In the genomic region with DNA sequence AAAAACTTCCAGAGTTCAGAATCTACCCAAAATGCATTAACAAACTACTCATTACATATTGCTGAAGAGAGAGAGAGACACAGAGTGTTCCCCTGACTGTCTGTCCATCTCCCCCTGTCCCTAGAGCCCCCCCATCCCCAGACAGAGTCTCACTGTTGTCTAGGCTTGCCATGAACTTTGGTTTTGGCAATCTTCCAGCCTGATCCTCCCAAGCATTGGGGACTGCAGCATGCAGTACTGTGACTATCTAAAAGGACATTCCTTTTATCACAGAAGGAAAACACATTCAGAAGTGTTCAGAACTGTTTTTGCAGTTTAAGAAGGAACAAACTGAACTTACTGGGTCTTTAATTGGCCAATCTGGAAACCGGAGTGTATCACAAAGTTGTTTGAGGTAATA, we compare ENCODE assay signal across 27 mouse cellular contexts.
DNase-seq lines count a peak whose midpoint lies in the region; ATAC-seq lines count a peak whose summit lies in the region.
"Had no signal": no experiment of that assay in that cellular context is flagged by ENCODE, and none has a peak within 500 bp of the region (broad histone marks: within the 10 kb centered on the region; RNA-seq: fewer than 3 reads in every experiment).

No protein-coding gene starts in this region.

- no peak overlapping the region for H3K9ac ChIP-seq in midbrain, embryonic 14.5 days (replicated peaks; ENCODE audit: low read length)
- H3K9ac ChIP-seq in midbrain, embryonic 11.5 days (ENCODE audit: low read length), result no peak overlapping the region
- H3K9ac ChIP-seq: heart, embryonic 12.5 days; intestine, embryonic 15.5 days; liver, embryonic 12.5 days; liver, postnatal 0 days; midbrain, embryonic 12.5 days had no signal

- H3K9me3 ChIP-seq in midbrain, embryonic 14.5 days (ENCODE audit: control insufficient read depth, low read length), result no peaks in the 10 kb centered on the region
- no peaks in the 10 kb centered on the region for H3K9me3 ChIP-seq in midbrain, embryonic 11.5 days (ENCODE audit: control insufficient read depth, low read length)
- H3K9me3 ChIP-seq: heart, embryonic 12.5 days; hindbrain, embryonic 10.5 days; intestine, embryonic 15.5 days; liver, embryonic 12.5 days; midbrain, embryonic 12.5 days had no signal

- H3K27me3 ChIP-seq in midbrain, embryonic 14.5 days (ENCODE audit: control insufficient read depth, insufficient read depth, low read length), result no peaks in the 10 kb centered on the region
- H3K27me3 ChIP-seq in midbrain, embryonic 11.5 days (ENCODE audit: control insufficient read depth, insufficient read depth, low read length), result no peaks in the 10 kb centered on the region
- H3K27me3 ChIP-seq: heart, embryonic 12.5 days; intestine, embryonic 15.5 days; liver, embryonic 12.5 days; midbrain, embryonic 12.5 days had no signal

- WGBS in midbrain, embryonic 14.5 days, result 94% methylated on average over 1 of the region's 1 CpGs
- WGBS in midbrain, embryonic 11.5 days, result 100% methylated on average over 1 of the region's 1 CpGs

- H3K27ac ChIP-seq in midbrain, embryonic 14.5 days (replicated peaks; ENCODE audit: low read depth, low read length), result no peak overlapping the region
- H3K27ac ChIP-seq in midbrain, embryonic 11.5 days (ENCODE audit: low read depth, low read length), result no peak overlapping the region
- H3K27ac ChIP-seq: hindbrain, embryonic 10.5 days; intestine, embryonic 15.5 days; layer of hippocampus, adult 2 months; liver, embryonic 12.5 days; macrophage; midbrain, embryonic 12.5 days had no signal

- DNase-seq in heart, adult 11 months, result peak; percentile 21
- DNase-seq in heart, adult 9 months (ENCODE audit: low spot score in 2 of 2), result no peak
- DNase-seq in midbrain, embryonic 14.5 days, result peak; percentile 50
- DNase-seq in midbrain, embryonic 11.5 days (ENCODE audit: low spot score, missing footprints), result no peak
- DNase-seq in adipocyte (ENCODE audit: low spot score), result peak; percentile 3
- DNase-seq in urinary bladder, adult 18-20 months (ENCODE audit: low spot score in 2 of 2), result no peak
- DNase-seq in natural killer cell, adult 2 months (ENCODE audit: low spot score in 2 of 2), result no peak
- DNase-seq: adrenal gland, adult 2 months; cerebellum, adult 11-12 months; gastrocnemius, postnatal 14 days; heart, adult 18-20 months; kidney, adult 2 months; kidney, postnatal 36 days; liver, postnatal 0 days; thymus, postnatal 4 days had no signal

- H3K4me3 ChIP-seq in midbrain, embryonic 14.5 days (replicated peaks; ENCODE audit: low read depth, low read length), result no peak overlapping the region
- no peak overlapping the region for H3K4me3 ChIP-seq in midbrain, embryonic 11.5 days (ENCODE audit: low read depth, low read length)
- H3K4me3 ChIP-seq: erythroblast, embryonic 14.5 days; heart, embryonic 12.5 days; hindbrain, embryonic 10.5 days; intestine, embryonic 15.5 days; layer of hippocampus, adult 2 months; liver, embryonic 12.5 days; midbrain, embryonic 12.5 days had no signal

- H3K4me2 ChIP-seq in midbrain, embryonic 14.5 days (ENCODE audit: low read length), result no peak overlapping the region
- no peak overlapping the region for H3K4me2 ChIP-seq in midbrain, embryonic 11.5 days
- H3K4me2 ChIP-seq: heart, embryonic 12.5 days; intestine, embryonic 15.5 days; liver, embryonic 12.5 days; midbrain, embryonic 12.5 days had no signal

- ATAC-seq in midbrain, embryonic 14.5 days (ENCODE audit: low FRiP score, low TSS enrichment), result no peak
- ATAC-seq in midbrain, embryonic 11.5 days (ENCODE audit: low FRiP score), result no peak
- ATAC-seq in megakaryocyte progenitor cell, adult 5-6 weeks (replicated peaks; ENCODE audit: poor library complexity), result 0 out of 2 replicates have a peak, but pooled peaks have one; percentile 11
- ATAC-seq: CD4-positive, CD25-positive, alpha-beta regulatory T cell, adult 4 months; hindbrain, embryonic 16.5 days; intestine, embryonic 15.5 days; liver, embryonic 12.5 days; liver, postnatal 0 days; lung, postnatal 0 days had no signal

- H3K4me1 ChIP-seq in midbrain, embryonic 14.5 days (ENCODE audit: control insufficient read depth, insufficient read depth, low read length), result no peaks in the 10 kb centered on the region
- no peaks in the 10 kb centered on the region for H3K4me1 ChIP-seq in midbrain, embryonic 11.5 days (ENCODE audit: control insufficient read depth, insufficient read depth, low read length)
- H3K4me1 ChIP-seq: hindbrain, embryonic 10.5 days; intestine, embryonic 15.5 days; liver, embryonic 12.5 days; midbrain, embryonic 12.5 days had no signal

- peaks cover 77% of the 10 kb centered on the region for H3K36me3 ChIP-seq in midbrain, embryonic 14.5 days (ENCODE audit: control insufficient read depth, insufficient read depth, low read length)
- no peaks in the 10 kb centered on the region for H3K36me3 ChIP-seq in midbrain, embryonic 11.5 days (ENCODE audit: control insufficient read depth, insufficient read depth, low read length)

Comparison
In these comparisons a context has a peak if more than half of its experiments do, and no peak if none do; other contexts are left out.
1. DNase-seq: peak in heart, adult 11 months (single experiment), midbrain, embryonic 14.5 days (single experiment) and adipocyte (single experiment); none in heart, adult 9 months (0 of 2), midbrain, embryonic 11.5 days (single experiment), urinary bladder, adult 18-20 months (0 of 2) and natural killer cell, adult 2 months (0 of 2).